Mouse (Mus musculus): ENCODE data around the gene Ypel4. TPM values are rescaled to one million over a fixed set of nuclear protein-coding genes. Genes with fewer than 3 reads are reported as not detected.

Ypel4 gene
- polyA plus RNA-seq, 1 experiment = 13.6 TPM

DNA sequence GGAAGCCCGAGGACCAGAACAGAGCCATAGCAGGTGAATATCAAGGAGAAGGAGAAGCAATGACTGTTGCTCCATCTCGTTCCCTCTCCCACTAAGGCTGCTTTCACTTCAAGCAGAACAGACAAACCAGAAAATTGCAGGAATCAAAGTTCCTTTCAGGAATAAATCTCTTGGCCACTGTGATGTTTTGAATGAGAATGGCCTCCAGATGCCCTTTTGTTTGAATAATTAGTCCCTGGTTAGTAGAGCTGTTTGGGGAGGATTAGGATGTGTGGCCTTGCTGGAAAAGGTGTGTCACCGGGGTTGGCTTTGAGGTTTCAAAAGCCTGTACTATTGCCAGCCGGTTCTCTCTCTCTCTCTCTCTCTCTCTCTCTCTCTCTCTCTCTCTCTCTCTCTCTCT lies 28.4 kb downstream of the Ypel4 start:
- H3K4me3 ChIP-seq (ENCODE audit: control insufficient read depth, low read depth, low read length) = no peak overlapping the region
- H3K36me3 ChIP-seq (ENCODE audit: control insufficient read depth, insufficient read depth, low read length) = no peaks in the 10 kb centered on the region
- TF ChIP-seq CTCF (IDR thresholded peaks at IDR 0.05; ENCODE audit: control insufficient read depth, insufficient read depth, insufficient replicate concordance, low read depth, low read length) (no peak), POLR2A (IDR thresholded peaks at IDR 0.05; ENCODE audit: control insufficient read depth, low read depth, low read length) (no peak)
- no peaks in the 10 kb centered on the region for H3K4me1 ChIP-seq (ENCODE audit: control insufficient read depth, insufficient read depth, low read length)
- H3K27ac ChIP-seq (ENCODE audit: control insufficient read depth, insufficient read depth, low read depth, low read length) = no peak overlapping the region
- no peaks in the 10 kb centered on the region for H3K27me3 ChIP-seq (ENCODE audit: control insufficient read depth, insufficient read depth, low read length)

- TF ChIP-seq POLR2A (IDR thresholded peaks at IDR 0.05; ENCODE audit: control insufficient read depth, low read depth, low read length) = no peak
- Histone ChIP-seq H3K4me3 (ENCODE audit: control insufficient read depth, low read depth, low read length) (no peak overlapping the region), H3K27me3 (ENCODE audit: control insufficient read depth, insufficient read depth, low read length) (no peaks in the 10 kb centered on the region), H3K36me3 (ENCODE audit: control insufficient read depth, insufficient read depth, low read length) (no peaks in the 10 kb centered on the region), H3K27ac (ENCODE audit: control insufficient read depth, insufficient read depth, low read depth, low read length) (no peak overlapping the region), H3K4me1 (ENCODE audit: control insufficient read depth, insufficient read depth, low read length) (no peaks in the 10 kb centered on the region)
These were observed 29.0 kb downstream of the Ypel4 start for GRCm38 (mm10) chr2:84762818-84763217.

DNA sequence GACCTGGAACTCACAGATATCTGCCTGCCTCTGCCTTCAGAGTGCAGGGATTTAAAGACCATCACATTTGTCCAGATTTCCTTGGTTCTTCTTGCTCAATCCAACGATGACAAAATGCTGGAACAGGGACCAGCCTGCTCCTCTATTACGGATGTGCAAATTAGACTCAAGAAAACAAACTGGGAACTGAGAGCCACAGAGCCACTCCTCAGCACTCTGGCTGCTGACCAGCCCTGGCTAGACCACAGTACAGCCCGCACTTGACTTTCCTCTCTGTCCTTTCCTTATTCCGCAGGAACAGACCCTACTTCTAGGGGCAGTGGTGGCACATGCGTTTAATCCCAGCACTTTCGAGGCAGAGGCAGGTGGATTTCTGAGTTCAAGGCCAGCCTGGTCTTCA lies 36.6 kb downstream of the Ypel4 start:
- no peaks in the 10 kb centered on the region for H3K36me3 ChIP-seq (ENCODE audit: control insufficient read depth, insufficient read depth, low read length)
- no peak overlapping the region for H3K4me3 ChIP-seq (ENCODE audit: control insufficient read depth, low read depth, low read length)
- peaks cover 5% of the 10 kb centered on the region for H3K4me1 ChIP-seq (ENCODE audit: control insufficient read depth, insufficient read depth, low read length)
- no peak overlapping the region for H3K27ac ChIP-seq (ENCODE audit: control insufficient read depth, insufficient read depth, low read depth, low read length)
- H3K27me3 ChIP-seq (ENCODE audit: control insufficient read depth, insufficient read depth, low read length) = no peaks in the 10 kb centered on the region
- no peak for TF ChIP-seq CTCF (IDR thresholded peaks at IDR 0.05; ENCODE audit: control insufficient read depth, insufficient read depth, insufficient replicate concordance, low read depth, low read length)

GRCm38 (mm10) chr2:84772454-84772853 lies 38.6 kb downstream of the Ypel4 start:
- Histone ChIP-seq H3K27ac (ENCODE audit: control insufficient read depth, insufficient read depth, low read depth, low read length) (no peak overlapping the region), H3K4me3 (ENCODE audit: control insufficient read depth, low read depth, low read length) (no peak overlapping the region), H3K36me3 (ENCODE audit: control insufficient read depth, insufficient read depth, low read length) (no peaks in the 10 kb centered on the region), H3K4me1 (ENCODE audit: control insufficient read depth, insufficient read depth, low read length) (peaks cover 5% of the 10 kb centered on the region), H3K27me3 (ENCODE audit: control insufficient read depth, insufficient read depth, low read length) (no peaks in the 10 kb centered on the region)
- TF ChIP-seq POLR2A (IDR thresholded peaks at IDR 0.05; ENCODE audit: control insufficient read depth, low read depth, low read length) (no peak), CTCF (IDR thresholded peaks at IDR 0.05; ENCODE audit: control insufficient read depth, insufficient read depth, insufficient replicate concordance, low read depth, low read length) (no peak)

GRCm38 (mm10) chr2:84773195-84773594 lies 39.3 kb downstream of the Ypel4 start:
- TF ChIP-seq POLR2A (IDR thresholded peaks at IDR 0.05; ENCODE audit: control insufficient read depth, low read depth, low read length) (no peak), CTCF (IDR thresholded peaks at IDR 0.05; ENCODE audit: control insufficient read depth, insufficient read depth, insufficient replicate concordance, low read depth, low read length) (no peak)
- H3K27me3 ChIP-seq (ENCODE audit: control insufficient read depth, insufficient read depth, low read length) = no peaks in the 10 kb centered on the region
- H3K4me1 ChIP-seq (ENCODE audit: control insufficient read depth, insufficient read depth, low read length) = peaks cover 5% of the 10 kb centered on the region
- H3K36me3 ChIP-seq (ENCODE audit: control insufficient read depth, insufficient read depth, low read length) = no peaks in the 10 kb centered on the region
- no peak overlapping the region for H3K4me3 ChIP-seq (ENCODE audit: control insufficient read depth, low read depth, low read length)
- no peak overlapping the region for H3K27ac ChIP-seq (ENCODE audit: control insufficient read depth, insufficient read depth, low read depth, low read length)

- TF ChIP-seq CTCF (IDR thresholded peaks at IDR 0.05; ENCODE audit: control insufficient read depth, insufficient read depth, insufficient replicate concordance, low read depth, low read length) = no peak
- TF ChIP-seq POLR2A (IDR thresholded peaks at IDR 0.05; ENCODE audit: control insufficient read depth, low read depth, low read length) = no peak
- Histone ChIP-seq H3K36me3 (ENCODE audit: control insufficient read depth, insufficient read depth, low read length) (no peaks in the 10 kb centered on the region), H3K4me1 (ENCODE audit: control insufficient read depth, insufficient read depth, low read length) (peaks cover 5% of the 10 kb centered on the region), H3K4me3 (ENCODE audit: control insufficient read depth, low read depth, low read length) (peak overlapping the region; percentile 17; the same call in 1 of the 2 replicates), H3K27ac (ENCODE audit: control insufficient read depth, insufficient read depth, low read depth, low read length) (no peak overlapping the region; the same call in 1 of the 2 replicates), H3K27me3 (ENCODE audit: control insufficient read depth, insufficient read depth, low read length) (no peaks in the 10 kb centered on the region)
These were observed 40.9 kb downstream of the Ypel4 start for GRCm38 (mm10) chr2:84774751-84775150.

GRCm38 (mm10) chr2:84775241-84775640 lies 41.4 kb downstream of the Ypel4 start, which contains the start of gene Serping1:
Gene Serping1 (minus strand): TSS chr2:84775444.
- H3K4me3 ChIP-seq (ENCODE audit: control insufficient read depth, low read depth, low read length) = peak within 1 kb of the TSS; percentile 17
- H3K4me1 ChIP-seq (ENCODE audit: control insufficient read depth, insufficient read depth, low read length) = peaks cover 5% of the 10 kb centered on the region
- TF ChIP-seq CTCF (IDR thresholded peaks at IDR 0.05; ENCODE audit: control insufficient read depth, insufficient read depth, insufficient replicate concordance, low read depth, low read length) (no peak), POLR2A (IDR thresholded peaks at IDR 0.05; ENCODE audit: control insufficient read depth, low read depth, low read length) (no peak)
- no peaks in the 10 kb centered on the region for H3K36me3 ChIP-seq (ENCODE audit: control insufficient read depth, insufficient read depth, low read length)
- H3K27ac ChIP-seq (ENCODE audit: control insufficient read depth, insufficient read depth, low read depth, low read length) = peak within 1 kb of the TSS; percentile 50
- no peaks in the 10 kb centered on the region for H3K27me3 ChIP-seq (ENCODE audit: control insufficient read depth, insufficient read depth, low read length)

- no peak overlapping the region; the same call in none of the 2 replicates for H3K27ac ChIP-seq (ENCODE audit: control insufficient read depth, insufficient read depth, low read depth, low read length)
- no peak overlapping the region for H3K4me3 ChIP-seq (ENCODE audit: control insufficient read depth, low read depth, low read length)
- no peaks in the 10 kb centered on the region for H3K36me3 ChIP-seq (ENCODE audit: control insufficient read depth, insufficient read depth, low read length)
- H3K27me3 ChIP-seq (ENCODE audit: control insufficient read depth, insufficient read depth, low read length) = no peaks in the 10 kb centered on the region
- no peak for TF ChIP-seq CTCF (IDR thresholded peaks at IDR 0.05; ENCODE audit: control insufficient read depth, insufficient read depth, insufficient replicate concordance, low read depth, low read length)
- H3K4me1 ChIP-seq (ENCODE audit: control insufficient read depth, insufficient read depth, low read length) = peaks cover 5% of the 10 kb centered on the region
These were observed 41.8 kb downstream of the Ypel4 start for GRCm38 (mm10) chr2:84775665-84776064.

All from testis, adult 2 months (tissue).